Mouse (Mus musculus): ENCODE data around the gene Rasl11b.

Rasl11b gene

DNA sequence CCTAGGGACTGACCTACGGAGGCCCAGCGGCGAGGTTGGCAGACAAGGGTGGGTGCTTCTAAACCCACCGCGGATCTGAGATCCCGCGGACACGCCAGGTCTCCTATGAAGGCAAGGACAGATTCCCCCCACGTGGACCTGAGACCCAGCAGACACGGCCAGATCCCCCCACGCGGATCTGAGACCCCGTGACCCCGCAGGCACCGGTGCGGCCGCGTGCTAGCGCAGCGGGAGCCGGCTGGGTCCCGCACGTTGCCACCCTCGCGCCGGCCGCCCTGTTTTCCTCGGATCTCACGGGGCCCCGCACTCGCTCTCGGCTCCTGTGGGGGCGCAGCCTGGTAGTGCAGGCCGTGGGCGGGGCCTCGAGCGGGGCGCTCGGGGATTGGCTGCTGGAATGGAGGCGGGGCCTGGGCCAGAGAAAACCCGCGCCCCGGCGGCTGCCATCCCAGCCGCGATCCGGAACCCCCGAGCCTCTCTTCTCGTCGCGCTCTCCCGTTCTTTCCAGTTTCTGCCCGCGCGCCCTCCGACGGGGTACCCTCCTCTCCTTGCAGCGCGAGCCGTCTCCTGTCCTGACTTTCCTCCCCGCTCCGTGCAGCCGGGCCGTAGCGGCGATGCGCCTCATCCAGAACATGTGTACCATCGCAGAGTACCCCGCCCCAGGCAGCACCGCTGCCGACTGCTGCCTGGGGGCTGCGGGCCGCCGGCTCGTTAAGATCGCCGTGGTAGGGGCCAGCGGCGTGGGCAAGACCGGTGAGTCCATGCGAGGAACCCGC, at the start of gene Rasl11b:
Rasl11b (plus strand) TSS at position 446 of the 773 bp plus-strand sequence.
- peak; percentile 86 to 92 for DNase-seq (ENCODE audit: low spot score in 2 of 2)

- no peak for DNase-seq (ENCODE audit: low spot score in 2 of 2)
Measured at GRCm38 (mm10) chr5:74147631-74148030, 47.5 kb upstream of the Rasl11b start.

GRCm38 (mm10) chr5:74149975-74150374, 45.1 kb upstream of the Rasl11b start:
- DNase-seq (ENCODE audit: low spot score in 2 of 2), result no peak

DNA sequence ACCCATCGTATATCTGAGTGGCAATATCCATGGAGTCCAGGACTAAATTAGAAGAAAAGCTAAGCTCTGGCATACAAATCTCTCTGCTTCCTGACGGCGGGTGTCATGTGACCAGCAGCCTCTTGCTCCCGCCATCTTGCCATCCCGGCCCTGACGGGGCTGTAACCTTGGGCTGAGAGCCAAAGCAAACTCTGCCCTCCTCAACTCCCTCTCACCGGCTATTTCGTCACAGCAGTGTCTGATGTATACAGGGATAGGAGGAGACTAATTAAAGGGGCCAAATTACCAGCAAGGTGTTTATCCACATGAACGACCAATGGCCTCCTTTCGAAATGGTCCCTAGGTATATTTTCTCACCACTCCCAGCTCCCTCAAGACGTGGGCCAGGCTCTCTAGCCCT, 43.3 kb upstream of the Rasl11b start:
- DNase-seq (ENCODE audit: low spot score in 2 of 2), result no peak

GRCm38 (mm10) chr5:74155860-74156351, 39.2 kb upstream of the Rasl11b start:
- DNase-seq (ENCODE audit: low spot score in 2 of 2), result no peak

- DNase-seq (ENCODE audit: low spot score in 2 of 2), result no peak
Measured at GRCm38 (mm10) chr5:74158929-74159632, 36.0 kb upstream of the Rasl11b start.

DNA sequence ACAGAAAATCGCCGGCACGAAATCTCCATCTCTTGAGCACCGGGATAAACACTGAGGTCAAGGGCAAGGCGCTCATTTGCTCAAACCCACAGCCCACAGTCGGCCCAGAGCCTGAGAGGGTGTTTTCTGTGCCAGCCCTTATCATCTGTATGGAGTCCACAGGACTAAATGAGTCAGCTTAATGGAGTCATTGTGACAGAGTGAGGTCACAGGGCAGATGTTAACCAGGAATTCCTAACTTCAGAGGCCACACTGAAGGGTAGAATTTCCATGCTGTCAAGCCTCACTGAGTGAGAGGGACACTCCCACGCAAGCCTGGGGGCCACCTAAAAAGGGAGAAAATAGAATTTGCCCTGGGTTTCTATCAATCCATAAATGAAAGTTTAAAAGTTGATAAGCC, 35.2 kb upstream of the Rasl11b start:
- no peak for DNase-seq (ENCODE audit: low spot score in 2 of 2)

DNA sequence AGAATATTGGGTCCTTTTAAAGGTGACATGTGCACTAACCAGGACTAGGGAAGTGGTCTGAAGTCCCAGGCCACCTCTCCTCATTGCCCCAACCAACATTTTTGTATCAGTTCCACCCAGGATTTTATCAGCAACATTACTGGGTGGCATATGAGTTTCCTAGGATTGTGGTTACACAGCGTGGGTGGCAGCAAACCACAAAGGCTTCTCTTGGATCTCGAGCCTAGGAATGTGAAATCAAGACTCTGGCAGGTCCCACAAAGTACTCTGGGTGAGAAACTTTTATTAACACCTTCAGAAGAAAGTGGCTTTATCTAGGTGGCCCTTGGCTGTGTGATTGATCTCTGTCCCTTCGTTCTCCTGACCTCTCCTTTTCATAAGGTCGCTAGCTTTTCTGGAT, 34.7 kb upstream of the Rasl11b start:
- no peak for DNase-seq (ENCODE audit: low spot score in 2 of 2)

GRCm38 (mm10) chr5:74161297-74161926, 33.7 kb upstream of the Rasl11b start:
- no peak for DNase-seq (ENCODE audit: low spot score in 2 of 2)

DNA sequence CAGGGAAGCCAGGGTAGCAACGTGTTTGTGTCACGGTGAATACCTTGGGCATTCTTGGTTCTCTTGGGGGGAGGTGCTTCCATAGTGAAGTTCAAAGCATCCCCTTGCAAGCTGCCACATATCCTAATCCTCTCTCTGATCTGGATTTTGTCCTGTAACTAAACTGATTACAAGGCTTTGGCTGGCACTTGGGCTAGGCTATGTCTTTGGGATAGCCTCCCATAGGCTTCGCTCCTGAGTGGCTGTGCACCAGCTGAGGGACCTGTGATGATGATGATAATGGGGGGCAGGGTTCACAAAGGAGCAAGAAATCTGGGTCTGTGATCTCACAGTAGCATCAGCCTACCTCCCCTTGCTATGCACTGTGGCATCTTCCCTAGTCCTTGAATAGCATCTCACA, 33.1 kb upstream of the Rasl11b start:
- DNase-seq (ENCODE audit: low spot score in 2 of 2), result no peak

GRCm38 (mm10) chr5:74163141-74163540, 31.9 kb upstream of the Rasl11b start:
- no peak for DNase-seq (ENCODE audit: low spot score in 2 of 2)

DNA sequence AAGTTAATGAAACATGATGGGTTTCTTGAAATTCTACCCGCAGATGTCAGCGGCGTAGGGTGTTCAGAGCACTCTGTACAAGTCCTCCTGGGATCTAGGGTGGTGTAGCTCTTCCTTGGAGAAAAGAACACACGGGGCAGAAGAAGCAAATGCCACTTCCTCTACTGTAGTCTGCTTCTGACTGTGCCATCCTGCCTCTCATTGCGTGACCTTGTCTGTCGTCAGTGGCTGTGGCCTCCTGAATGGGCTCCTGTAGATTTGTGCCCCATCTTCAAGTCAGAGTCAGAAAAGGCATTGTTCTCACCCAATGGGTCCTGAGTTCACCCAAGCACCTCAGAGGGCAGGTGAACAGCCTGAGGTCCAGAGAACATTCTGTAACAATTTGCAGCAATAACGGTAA, 30.5 kb upstream of the Rasl11b start:
- DNase-seq (ENCODE audit: low spot score in 2 of 2), result no peak

- DNase-seq (ENCODE audit: low spot score in 2 of 2), result no peak
Measured at GRCm38 (mm10) chr5:74166642-74167041, 28.4 kb upstream of the Rasl11b start.

GRCm38 (mm10) chr5:74168085-74168484, 27.0 kb upstream of the Rasl11b start:
- DNase-seq (ENCODE audit: low spot score in 2 of 2), result no peak

GRCm38 (mm10) chr5:74171768-74172167, 23.3 kb upstream of the Rasl11b start:
- no peak for DNase-seq (ENCODE audit: low spot score in 2 of 2)

DNA sequence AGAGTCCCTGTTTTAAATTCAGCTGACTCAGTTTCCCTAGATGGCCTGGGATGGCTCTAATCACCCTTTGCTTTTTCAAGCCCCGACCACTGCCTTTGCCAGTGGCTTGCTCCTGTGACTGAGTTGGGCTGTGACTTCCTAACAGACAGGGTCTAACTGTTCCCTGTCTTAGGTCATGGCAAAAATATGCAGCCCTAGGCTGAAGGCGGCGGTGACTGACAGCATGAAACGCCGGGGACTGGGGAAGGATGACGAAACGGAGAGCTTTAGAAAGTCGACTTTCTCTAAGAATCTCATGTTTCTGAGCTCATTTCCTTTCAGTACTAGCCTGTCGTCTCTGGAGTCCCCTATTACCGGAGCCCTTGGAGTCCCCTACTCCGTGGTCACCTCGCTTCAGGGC, 22.9 kb upstream of the Rasl11b start:
- DNase-seq (ENCODE audit: low spot score in 2 of 2), result no peak

DNA sequence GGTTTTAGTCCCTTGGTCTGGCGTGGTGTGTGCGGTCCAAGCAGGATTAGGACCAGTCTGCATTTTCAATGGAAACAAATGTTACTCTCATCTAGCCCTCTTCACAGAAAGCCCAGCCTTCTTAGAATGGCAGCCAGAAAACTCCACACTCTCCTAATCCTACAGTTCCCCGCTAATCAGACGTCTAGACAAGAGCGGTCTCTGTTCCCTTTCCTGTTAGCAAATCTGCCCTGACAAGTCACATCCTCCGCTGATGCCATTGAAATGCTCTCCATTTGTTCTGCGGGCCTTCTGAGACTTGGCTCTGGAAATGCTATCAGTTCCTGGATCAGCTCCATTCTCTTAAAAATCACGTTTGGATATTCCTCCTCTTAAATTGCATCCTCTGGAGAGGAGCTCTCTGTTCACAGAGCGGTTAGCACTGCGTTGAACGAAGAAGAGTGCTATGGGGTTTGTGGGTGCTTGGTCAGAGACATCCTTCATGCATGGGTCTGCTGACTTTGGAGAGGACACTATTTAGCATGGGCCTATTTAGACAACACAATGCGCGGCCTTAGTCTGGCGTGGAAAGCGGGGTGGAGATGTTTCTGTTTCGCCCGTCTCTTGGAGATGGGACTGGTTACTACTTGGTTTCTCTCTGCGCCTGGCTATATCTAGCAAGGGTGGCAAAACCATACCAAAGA, 21.8 kb upstream of the Rasl11b start:
- no peak for DNase-seq (ENCODE audit: low spot score in 2 of 2)

DNA sequence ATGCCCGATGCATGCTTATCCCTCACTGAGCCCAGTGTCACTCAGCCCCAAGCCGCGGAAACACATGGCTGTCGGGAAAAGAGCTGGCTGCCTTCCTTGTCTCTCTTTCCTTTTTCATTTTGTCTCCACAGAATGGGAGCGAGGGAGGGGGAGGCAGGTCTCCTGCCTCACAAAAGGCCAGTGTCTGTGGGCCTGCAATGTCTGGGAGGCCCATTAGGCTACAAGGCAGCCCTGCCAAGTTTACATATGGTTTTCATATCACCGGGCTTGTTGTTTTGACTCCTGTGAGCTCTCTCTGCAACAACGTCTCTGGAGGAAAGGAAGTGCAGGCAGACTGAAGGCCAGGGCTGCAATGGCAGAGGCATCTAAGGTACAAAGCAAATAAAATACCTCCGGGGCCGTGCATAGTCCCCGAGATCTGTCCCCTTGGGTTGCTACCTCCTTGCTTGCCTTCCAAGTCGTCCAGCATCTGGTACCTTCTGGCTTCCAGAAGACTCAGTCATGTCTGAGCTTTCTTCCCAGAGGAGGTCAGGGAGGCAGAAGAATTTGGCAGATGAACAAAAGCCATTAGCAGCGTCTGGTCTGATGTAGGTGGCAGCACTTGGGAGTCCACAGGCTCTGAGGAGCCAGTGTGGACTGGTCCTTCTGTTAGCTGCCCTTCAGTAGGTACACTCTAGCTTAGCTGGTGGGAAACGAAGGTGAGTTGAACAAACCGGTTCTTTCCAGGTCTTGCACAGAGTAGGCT, 19.4 kb upstream of the Rasl11b start:
- DNase-seq (ENCODE audit: low spot score in 2 of 2), result no peak

- DNase-seq (ENCODE audit: low spot score in 2 of 2), result no peak
Measured at GRCm38 (mm10) chr5:74180216-74180615, 14.9 kb upstream of the Rasl11b start.

GRCm38 (mm10) chr5:74183118-74183517, 12.0 kb upstream of the Rasl11b start:
- DNase-seq (ENCODE audit: low spot score in 2 of 2), result no peak

DNA sequence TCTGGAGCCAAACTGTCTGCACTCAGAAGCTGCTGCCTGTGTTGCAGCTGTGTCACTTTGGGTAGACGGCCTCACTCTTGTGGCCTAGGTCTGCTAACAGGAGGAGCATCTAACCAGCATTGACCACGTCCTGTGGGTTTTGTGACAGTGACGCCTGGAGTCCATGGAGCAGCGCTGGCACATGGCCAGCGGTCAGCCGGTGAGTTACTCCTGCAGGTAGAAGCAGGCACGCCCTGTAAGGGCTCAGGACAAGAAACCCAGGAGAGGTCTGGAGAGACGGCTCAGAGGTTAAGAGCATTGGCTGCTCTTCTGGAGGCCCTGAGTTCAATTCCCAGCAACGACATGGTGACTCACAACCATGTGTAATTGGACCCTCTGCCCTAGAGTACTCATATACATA, 10.5 kb upstream of the Rasl11b start:
- DNase-seq (ENCODE audit: low spot score in 2 of 2), result no peak
